Mouse (Mus musculus): ENCODE data around the gene Camta1. TPM values are rescaled to one million over a fixed set of nuclear protein-coding genes. Genes with fewer than 3 reads are reported as not detected.

The Camta1 gene
- polyA plus RNA-seq, 1 experiment from 2014 or later: 86.8 TPM

DNA sequence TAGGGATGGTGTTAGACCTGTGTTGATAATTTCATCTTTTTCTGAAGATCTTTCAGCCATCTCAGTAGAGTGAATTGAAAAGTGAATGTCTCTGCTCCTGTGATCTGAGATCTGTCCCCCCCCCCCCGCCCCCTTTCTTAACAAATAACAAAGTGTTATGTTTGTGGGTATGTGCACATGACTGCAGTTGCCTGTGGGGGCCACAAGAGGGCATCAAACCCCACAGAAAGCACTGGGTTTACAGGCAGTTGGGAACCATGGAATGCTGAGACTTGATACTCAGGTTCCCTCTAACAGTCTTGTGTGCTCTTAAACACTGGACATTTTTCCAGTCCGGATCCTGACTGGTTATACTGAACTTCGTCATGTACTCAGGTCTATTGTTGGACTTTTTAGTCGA, 350.6 kb downstream of the Camta1 start:
- no peak overlapping the region for H3K4me3 ChIP-seq (ENCODE audit: low read depth, low read length)
- ATAC-seq (ENCODE audit: insufficient number of reproducible peaks, insufficient read depth, low FRiP score, low read depth): no peak

DNA sequence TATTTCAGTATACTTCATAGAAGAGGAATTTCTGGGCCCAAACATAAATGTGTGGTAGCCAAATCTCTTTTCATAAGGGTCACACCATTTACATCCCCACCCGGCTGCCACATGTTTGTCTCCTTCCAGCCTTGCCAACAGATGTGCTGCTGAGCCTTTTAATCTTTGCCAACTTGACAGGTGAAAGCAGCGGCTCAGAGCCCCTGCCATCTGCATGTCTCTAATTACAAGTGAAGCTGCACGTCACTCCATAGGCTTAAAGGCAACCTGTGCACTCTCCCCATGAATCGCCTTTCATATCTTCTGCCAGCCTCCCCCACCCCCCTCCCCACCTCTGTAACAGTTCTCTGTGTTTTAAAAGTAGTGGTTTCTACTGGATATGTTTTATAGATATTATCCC, 351.3 kb downstream of the Camta1 start:
- Histone ChIP-seq H3K4me1 (ENCODE audit: control insufficient read depth, insufficient read depth, low read length) (no peaks in the 10 kb centered on the region), H3K4me3 (ENCODE audit: low read depth, low read length) (no peak overlapping the region), H3K27me3 (ENCODE audit: control insufficient read depth, insufficient read depth, low read length) (no peaks in the 10 kb centered on the region), H3K9me3 (ENCODE audit: control insufficient read depth, low read depth, low read length) (no peaks in the 10 kb centered on the region), H3K27ac (ENCODE audit: low read length) (no peak overlapping the region), H3K36me3 (ENCODE audit: control insufficient read depth, insufficient read depth, low read length) (no peaks in the 10 kb centered on the region), H3K4me2 (replicated peaks; ENCODE audit: low read depth, low read length) (no peak overlapping the region), H3K9ac (replicated peaks; ENCODE audit: low read depth, low read length) (no peak overlapping the region)
- ATAC-seq (ENCODE audit: insufficient number of reproducible peaks, insufficient read depth, low FRiP score, low read depth): no peak
- WGBS: 40% methylated on average over 4 of the region's 4 CpGs

More for the DNA sequence above, 350.6 kb downstream of the Camta1 start:
- H3K27ac ChIP-seq (ENCODE audit: low read length): no peak overlapping the region
- H3K36me3 ChIP-seq (ENCODE audit: control insufficient read depth, insufficient read depth, low read length): no peaks in the 10 kb centered on the region
- no peaks in the 10 kb centered on the region for H3K4me1 ChIP-seq (ENCODE audit: control insufficient read depth, insufficient read depth, low read length)
- H3K9me3 ChIP-seq (ENCODE audit: control insufficient read depth, low read depth, low read length): no peaks in the 10 kb centered on the region
- H3K4me2 ChIP-seq (replicated peaks; ENCODE audit: low read depth, low read length): no peak overlapping the region
- H3K27me3 ChIP-seq (ENCODE audit: control insufficient read depth, insufficient read depth, low read length): no peaks in the 10 kb centered on the region
- 90% methylated on average over 4 of the region's 4 CpGs for WGBS
- H3K9ac ChIP-seq (replicated peaks; ENCODE audit: low read depth, low read length): no peak overlapping the region

DNA sequence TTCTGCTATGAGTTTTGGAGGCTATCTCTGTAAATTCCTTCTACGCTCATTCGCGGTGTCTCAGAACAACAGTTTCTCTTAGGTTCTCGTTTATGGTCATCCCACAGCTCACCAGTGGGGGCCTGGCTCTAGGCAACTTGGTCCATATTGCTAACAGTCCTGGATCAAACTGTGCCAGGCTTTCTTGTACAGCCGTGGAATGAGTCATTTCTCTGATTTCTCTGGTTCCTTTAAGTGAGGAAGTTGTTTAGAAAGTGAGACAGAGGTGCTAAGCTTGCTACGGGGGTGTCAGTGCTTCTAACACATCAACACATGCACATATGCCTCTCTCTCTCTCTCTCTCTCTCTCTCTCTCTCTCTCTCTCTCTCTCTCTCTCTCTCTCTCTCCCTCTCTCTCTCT, 355.0 kb downstream of the Camta1 start:
- WGBS: 69% methylated on average over 6 of the region's 6 CpGs
- no peak for ATAC-seq (ENCODE audit: insufficient number of reproducible peaks, insufficient read depth, low FRiP score, low read depth)

GRCm38 (mm10) chr4:151498481-151499276, 363.0 kb downstream of the Camta1 start:
- no peaks in the 10 kb centered on the region for H3K4me1 ChIP-seq (ENCODE audit: control insufficient read depth, insufficient read depth, low read length)
- 70% methylated on average over 5 of the region's 5 CpGs for WGBS
- no peak overlapping the region for H3K4me3 ChIP-seq (ENCODE audit: low read depth, low read length)
- no peaks in the 10 kb centered on the region for H3K27me3 ChIP-seq (ENCODE audit: control insufficient read depth, insufficient read depth, low read length)
- no peak for ATAC-seq (ENCODE audit: insufficient number of reproducible peaks, insufficient read depth, low FRiP score, low read depth)
- no peaks in the 10 kb centered on the region for H3K36me3 ChIP-seq (ENCODE audit: control insufficient read depth, insufficient read depth, low read length)
- no peak overlapping the region for H3K27ac ChIP-seq (ENCODE audit: low read length)
- no peak overlapping the region for H3K4me2 ChIP-seq (replicated peaks; ENCODE audit: low read depth, low read length)
- no peaks in the 10 kb centered on the region for H3K9me3 ChIP-seq (ENCODE audit: control insufficient read depth, low read depth, low read length)
- no peak overlapping the region for H3K9ac ChIP-seq (replicated peaks; ENCODE audit: low read depth, low read length)

More for the DNA sequence above, 355.0 kb downstream of the Camta1 start:
- no peak overlapping the region for H3K4me2 ChIP-seq (replicated peaks; ENCODE audit: low read depth, low read length)
- no peaks in the 10 kb centered on the region for H3K27me3 ChIP-seq (ENCODE audit: control insufficient read depth, insufficient read depth, low read length)
- no peak overlapping the region for H3K4me3 ChIP-seq (ENCODE audit: low read depth, low read length)
- H3K9ac ChIP-seq (replicated peaks; ENCODE audit: low read depth, low read length): no peak overlapping the region
- H3K4me1 ChIP-seq (ENCODE audit: control insufficient read depth, insufficient read depth, low read length): no peaks in the 10 kb centered on the region
- no peak overlapping the region for H3K27ac ChIP-seq (ENCODE audit: low read length)
- H3K36me3 ChIP-seq (ENCODE audit: control insufficient read depth, insufficient read depth, low read length): no peaks in the 10 kb centered on the region
- H3K9me3 ChIP-seq (ENCODE audit: control insufficient read depth, low read depth, low read length): no peaks in the 10 kb centered on the region

GRCm38 (mm10) chr4:151496581-151496980, 365.1 kb downstream of the Camta1 start:
- Histone ChIP-seq H3K27ac (ENCODE audit: low read length) (no peak overlapping the region), H3K4me1 (ENCODE audit: control insufficient read depth, insufficient read depth, low read length) (no peaks in the 10 kb centered on the region), H3K27me3 (ENCODE audit: control insufficient read depth, insufficient read depth, low read length) (no peaks in the 10 kb centered on the region), H3K9me3 (ENCODE audit: control insufficient read depth, low read depth, low read length) (no peaks in the 10 kb centered on the region), H3K4me2 (replicated peaks; ENCODE audit: low read depth, low read length) (no peak overlapping the region), H3K9ac (replicated peaks; ENCODE audit: low read depth, low read length) (no peak overlapping the region), H3K4me3 (ENCODE audit: low read depth, low read length) (no peak overlapping the region), H3K36me3 (ENCODE audit: control insufficient read depth, insufficient read depth, low read length) (no peaks in the 10 kb centered on the region)
- WGBS: 84% methylated on average over 5 of the region's 5 CpGs
- ATAC-seq (ENCODE audit: insufficient number of reproducible peaks, insufficient read depth, low FRiP score, low read depth): no peak

- 22% methylated on average over 11 of the region's 11 CpGs for WGBS
- no peak overlapping the region for H3K4me2 ChIP-seq (replicated peaks; ENCODE audit: low read depth, low read length)
- H3K9me3 ChIP-seq (ENCODE audit: control insufficient read depth, low read depth, low read length): no peaks in the 10 kb centered on the region
- H3K27ac ChIP-seq (ENCODE audit: low read length): no peak overlapping the region
- H3K27me3 ChIP-seq (ENCODE audit: control insufficient read depth, insufficient read depth, low read length): no peaks in the 10 kb centered on the region
- no peak overlapping the region for H3K4me3 ChIP-seq (ENCODE audit: low read depth, low read length)
- no peak overlapping the region for H3K9ac ChIP-seq (replicated peaks; ENCODE audit: low read depth, low read length)
- ATAC-seq (ENCODE audit: insufficient number of reproducible peaks, insufficient read depth, low FRiP score, low read depth): no peak
- no peaks in the 10 kb centered on the region for H3K36me3 ChIP-seq (ENCODE audit: control insufficient read depth, insufficient read depth, low read length)
- H3K4me1 ChIP-seq (ENCODE audit: control insufficient read depth, insufficient read depth, low read length): no peaks in the 10 kb centered on the region
Observed at GRCm38 (mm10) chr4:151495276-151495882, 366.3 kb downstream of the Camta1 start.

- Histone ChIP-seq H3K4me1 (ENCODE audit: control insufficient read depth, insufficient read depth, low read length) (no peaks in the 10 kb centered on the region), H3K27me3 (ENCODE audit: control insufficient read depth, insufficient read depth, low read length) (no peaks in the 10 kb centered on the region), H3K4me3 (ENCODE audit: low read depth, low read length) (no peak overlapping the region), H3K9ac (replicated peaks; ENCODE audit: low read depth, low read length) (no peak overlapping the region), H3K4me2 (replicated peaks; ENCODE audit: low read depth, low read length) (no peak overlapping the region), H3K9me3 (ENCODE audit: control insufficient read depth, low read depth, low read length) (no peaks in the 10 kb centered on the region), H3K36me3 (ENCODE audit: control insufficient read depth, insufficient read depth, low read length) (no peaks in the 10 kb centered on the region), H3K27ac (ENCODE audit: low read length) (no peak overlapping the region)
- WGBS: 68% methylated on average over 10 of the region's 10 CpGs
- ATAC-seq (ENCODE audit: insufficient number of reproducible peaks, insufficient read depth, low FRiP score, low read depth): no peak
Observed at GRCm38 (mm10) chr4:151492786-151493185, 368.9 kb downstream of the Camta1 start.

GRCm38 (mm10) chr4:151483977-151484313, 377.7 kb downstream of the Camta1 start:
- Histone ChIP-seq H3K27ac (ENCODE audit: low read length) (no peak overlapping the region), H3K27me3 (ENCODE audit: control insufficient read depth, insufficient read depth, low read length) (no peaks in the 10 kb centered on the region), H3K9me3 (ENCODE audit: control insufficient read depth, low read depth, low read length) (no peaks in the 10 kb centered on the region), H3K9ac (replicated peaks; ENCODE audit: low read depth, low read length) (no peak overlapping the region), H3K4me1 (ENCODE audit: control insufficient read depth, insufficient read depth, low read length) (no peaks in the 10 kb centered on the region), H3K36me3 (ENCODE audit: control insufficient read depth, insufficient read depth, low read length) (no peaks in the 10 kb centered on the region), H3K4me3 (ENCODE audit: low read depth, low read length) (no peak overlapping the region), H3K4me2 (replicated peaks; ENCODE audit: low read depth, low read length) (no peak overlapping the region)
- ATAC-seq (ENCODE audit: insufficient number of reproducible peaks, insufficient read depth, low FRiP score, low read depth): no peak
- WGBS: 67% methylated on average over 8 of the region's 8 CpGs

Measured in stomach, embryonic 14.5 days (tissue).